Mouse (Mus musculus) cortical plate, adult 2 months (tissue): ENCODE data around the gene Daglb.

Source experiments
- CTCF ChIP-seq: fragments of 200-500 bp; IDR thresholded peaks from 2 replicates; pipeline ENCODE4 v1.5.1; 2011; ENCODE audit warnings: mild to moderate bottlenecking, control low read depth, low read length; ENCODE audit not compliant: insufficient read depth; ENCODE audit errors: extremely low read depth
- POLR2A ChIP-seq: fragments of 200-500 bp; IDR thresholded peaks from 2 replicates; pipeline ENCODE4 v1.6.1; 2011; ENCODE audit warnings: mild to moderate bottlenecking, low read length, control low read depth; ENCODE audit not compliant: insufficient read depth; ENCODE audit errors: extremely low read depth

DNA sequence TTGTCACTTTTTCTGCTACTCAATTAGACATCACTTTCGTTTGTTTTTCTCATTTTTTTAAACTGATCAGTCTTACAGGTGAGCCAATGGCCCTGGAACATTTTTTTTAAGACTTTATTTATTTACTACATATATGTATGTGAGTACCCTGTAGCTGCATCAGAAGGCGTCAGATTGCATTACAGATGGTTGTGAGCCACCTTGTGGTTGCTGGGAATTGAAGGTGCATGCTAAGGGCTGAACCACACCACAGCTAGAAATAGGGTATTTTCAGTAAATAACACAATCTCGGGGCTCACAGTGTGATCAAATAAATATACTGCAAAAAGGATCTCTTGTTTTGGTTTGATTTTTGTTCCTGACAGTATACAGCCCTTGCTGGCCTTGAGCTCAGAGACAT is 33.1 kb downstream of the Daglb start:
- TF ChIP-seq CTCF (no peak), POLR2A (no peak)
